Comparison of ENCODE assay signal across 8 mouse cellular contexts in the genomic region with DNA sequence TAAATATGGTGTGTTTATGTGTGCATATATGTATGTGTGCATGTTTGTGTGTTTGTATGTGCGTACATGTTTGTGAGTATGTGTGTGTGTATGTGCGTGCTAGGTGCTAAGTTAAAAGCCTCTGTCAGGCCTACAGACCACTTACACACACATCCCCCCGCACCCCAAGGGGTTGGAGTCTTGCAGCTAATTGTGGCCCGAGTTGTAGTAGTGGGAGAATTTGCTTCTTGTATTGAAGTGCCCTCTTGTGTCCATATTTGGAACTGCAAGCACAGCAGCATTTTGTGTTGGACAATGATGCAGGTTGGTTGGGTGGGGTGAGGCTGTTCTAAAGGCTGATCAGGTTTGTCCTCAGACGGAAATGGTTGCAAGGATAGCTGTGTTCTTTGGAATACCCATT. TPM values are rescaled to one million over a fixed set of nuclear protein-coding genes. Genes with fewer than 3 reads are reported as not detected.
DNase-seq lines count a peak whose midpoint lies in the region; ATAC-seq and TF ChIP-seq lines count a peak whose summit lies in the region.

No protein-coding gene starts in this region.

- H3K4me2 ChIP-seq in heart, embryonic 11.5 days = no peak overlapping the region

- H3K27ac ChIP-seq in heart, embryonic 11.5 days (ENCODE audit: low read depth, low read length) = no peak overlapping the region
- H3K27ac ChIP-seq in bone marrow, adult 2 months (ENCODE audit: control insufficient read depth, insufficient read depth, low read depth, low read length, poor library complexity) = no peak overlapping the region

- no peaks in the 10 kb centered on the region for H3K27me3 ChIP-seq in heart, embryonic 11.5 days (ENCODE audit: control insufficient read depth, insufficient read depth, low read length)

- H3K9ac ChIP-seq in heart, embryonic 11.5 days (ENCODE audit: low read depth, low read length) = no peak overlapping the region

- peak; percentile 59 for TF ChIP-seq CTCF in bone marrow, adult 2 months (IDR thresholded peaks at IDR 0.05; ENCODE audit: control insufficient read depth, insufficient read depth, low read length)

- ATAC-seq in heart, embryonic 11.5 days (replicated peaks; ENCODE audit: insufficient number of reproducible peaks, low FRiP score, low TSS enrichment) = no peak

- no peaks in the 10 kb centered on the region for H3K4me1 ChIP-seq in heart, embryonic 11.5 days (ENCODE audit: control insufficient read depth, insufficient read depth, low read length)
- no peaks in the 10 kb centered on the region for H3K4me1 ChIP-seq in bone marrow, adult 2 months (ENCODE audit: control insufficient read depth, insufficient read depth, low read length)

- no peak for TF ChIP-seq POLR2A in bone marrow, adult 2 months (IDR thresholded peaks at IDR 0.05; ENCODE audit: borderline replicate concordance, control insufficient read depth, low read depth, low read length)

- H3K36me3 ChIP-seq in heart, embryonic 11.5 days (ENCODE audit: control insufficient read depth, insufficient read depth, low read length) = no peaks in the 10 kb centered on the region

- no peaks in the 10 kb centered on the region for H3K9me3 ChIP-seq in heart, embryonic 11.5 days (replicated peaks; ENCODE audit: control insufficient read depth, low read length)

- intact Hi-C loops in heart, postnatal 25 days (cut with DNase I) = loop anchor here (1.0 kb wide), 1 partner anchor 66 kb away; no protein-coding TSS in a partner anchor

- H3K4me3 ChIP-seq in heart, embryonic 11.5 days (ENCODE audit: low read depth, low read length) = no peak overlapping the region
- H3K4me3 ChIP-seq in bone marrow, adult 2 months (replicated peaks; ENCODE audit: control insufficient read depth, low read depth, low read length) = no peak overlapping the region

- WGBS in heart, embryonic 11.5 days (ENCODE audit: insufficient replicate concordance) = 38% methylated on average over 5 of the region's 5 CpGs
- WGBS in bone marrow, adult 2 months = 28% methylated on average over 5 of the region's 5 CpGs

- peak; percentile 76 to 91 for DNase-seq in heart, adult 18-20 months
- DNase-seq in fibroblast of lung, adult 2 months (ENCODE audit: low read depth) = peak; percentile 43
- peak; percentile 31 for DNase-seq in heart, postnatal 25 days (ENCODE audit: low spot score)
- peak; percentile 79 to 83 for DNase-seq in layer of hippocampus, postnatal 10 days (ENCODE audit: low spot score in 2 of 2)
- DNase-seq in lung, postnatal 36 days = peak; percentile 93
- DNase-seq in spleen, postnatal 36 days (ENCODE audit: low spot score in 2 of 2) = peak; percentile 53 to 71

RNA-seq across cellular contexts. Expression of a gene that starts 35.7 kb away (rescaled TPM):
- not detected for total RNA-seq in heart, adult 18-20 months (2021)
- polyA plus RNA-seq in heart, embryonic 11.5 days (2014; fragmentation: Nextera tagmentation; extraction: Ambion mirVana) = not detected in 2 replicates
- polyA plus RNA-seq in bone marrow, adult 2 months (2011; ENCODE audit: insufficient read depth, insufficient read length, low replicate concordance, missing spikeins) = not detected in 2 replicates
- total RNA-seq in heart, postnatal 25 days (2021) = under 1 TPM in 1 of 2 experiments, not detected in 1; 0.23 TPM
- not detected for total RNA-seq in layer of hippocampus, postnatal 10 days (2021)

RNA-seq across cellular contexts. Expression of a gene that starts 39.3 kb away (rescaled TPM):
- total RNA-seq in heart, adult 18-20 months (2021) = under 1 TPM; 0.31 to 0.32 TPM
- polyA plus RNA-seq in heart, embryonic 11.5 days (2014; fragmentation: Nextera tagmentation; extraction: Ambion mirVana) = 0.27 and 0.60 TPM in 2 replicates
- polyA plus RNA-seq in bone marrow, adult 2 months (2011; ENCODE audit: insufficient read depth, insufficient read length, low replicate concordance, missing spikeins) = 0.62 TPM in 1 of 2 replicates, not detected in the other
- under 1 TPM; 0.39 to 0.45 TPM for total RNA-seq in heart, postnatal 25 days (2021)
- 10 to 100 TPM; 25.3 to 27.0 TPM for total RNA-seq in layer of hippocampus, postnatal 10 days (2021)

RNA-seq across cellular contexts. Expression of a gene that starts 49.3 kb away (rescaled TPM):
- total RNA-seq in heart, adult 18-20 months (2021) = 10 to 100 TPM; 48.4 to 73.7 TPM
- polyA plus RNA-seq in heart, embryonic 11.5 days (2014; fragmentation: Nextera tagmentation; extraction: Ambion mirVana) = 0.92 and 1.8 TPM in 2 replicates
- 31.6 and 112 TPM in 2 replicates for polyA plus RNA-seq in bone marrow, adult 2 months (2011; ENCODE audit: insufficient read depth, insufficient read length, low replicate concordance, missing spikeins)
- 10 to 100 TPM; 18.2 to 31.0 TPM for total RNA-seq in heart, postnatal 25 days (2021)
- 1 to 10 TPM; 3.9 to 4.0 TPM for total RNA-seq in layer of hippocampus, postnatal 10 days (2021)

RNA-seq across cellular contexts. Expression of a gene that starts 58.8 kb away (rescaled TPM):
- total RNA-seq in heart, adult 18-20 months (2021) = 100 to 1,000 TPM in 1 of 2 experiments, 10 to 100 TPM in 1; 53.9 to 125 TPM
- polyA plus RNA-seq in heart, embryonic 11.5 days (2014; fragmentation: Nextera tagmentation; extraction: Ambion mirVana) = 11.5 and 12.1 TPM in 2 replicates
- polyA plus RNA-seq in bone marrow, adult 2 months (2011; ENCODE audit: insufficient read depth, insufficient read length, low replicate concordance, missing spikeins) = 114 and 211 TPM in 2 replicates
- total RNA-seq in heart, postnatal 25 days (2021) = 10 to 100 TPM; 56.3 to 68.1 TPM
- 10 to 100 TPM; 41.7 to 46.5 TPM for total RNA-seq in layer of hippocampus, postnatal 10 days (2021)

Comparison
In these comparisons a context has a peak if more than half of its experiments do, and no peak if none do; other contexts are left out.
1. DNase-seq: peak in every context shown above with its lines; median percentile 93 in lung, postnatal 36 days; 84 in heart, adult 18-20 months; 81 in layer of hippocampus, postnatal 10 days; 62 in spleen, postnatal 36 days; 43 in fibroblast of lung, adult 2 months; 31 in heart, postnatal 25 days.
2. RNA of a gene that starts 39.3 kb away (total RNA-seq): 25.3 to 27.0 TPM in layer of hippocampus, postnatal 10 days; 0.39 to 0.45 TPM in heart, postnatal 25 days and 0.31 to 0.32 TPM in heart, adult 18-20 months; every median in the first group is over 10 times any median in the second.